Comparison of ENCODE assay signal across 10 mouse cellular contexts in genomic region chr11:50439857-50440256, GRCm38 (mm10). TPM values are rescaled to one million over a fixed set of nuclear protein-coding genes. Genes with fewer than 3 reads are reported as not detected.
DNase-seq lines count a peak whose midpoint lies in the region; ATAC-seq and TF ChIP-seq lines count a peak whose summit lies in the region.
"Had no signal": no experiment of that assay in that cellular context is flagged by ENCODE, and none has a peak within 500 bp of the region (broad histone marks: within the 10 kb centered on the region; RNA-seq: fewer than 3 reads in every experiment).

No protein-coding gene starts in this region.

- peak; percentile 12 for DNase-seq in gastrocnemius, postnatal 25 days
- no peak for DNase-seq in gastrocnemius, adult 8-10 months (ENCODE audit: low spot score in 2 of 2)
- DNase-seq in right cerebral cortex, adult 18-20 months: peak; percentile 41
- DNase-seq in right cerebral cortex, postnatal 25 days: no peak
- DNase-seq in ZHBTc4 (ENCODE audit: low read depth, low spot score): peak; percentile 79
- no peak for DNase-seq in layer of hippocampus, postnatal 10 days (ENCODE audit: low spot score in 2 of 2)
- DNase-seq: liver, embryonic 13.5 days had no signal

- 47% methylated on average over 8 of the region's 8 CpGs for WGBS in small intestine, adult 2 months

- H3K36me3 ChIP-seq in small intestine, adult 2 months (ENCODE audit: control insufficient read depth, insufficient read depth, low read length): no peaks in the 10 kb centered on the region
- H3K36me3 ChIP-seq: forebrain, embryonic 15.5 days; liver, embryonic 13.5 days had no signal

- ATAC-seq in erythroid progenitor cell, adult 5-6 weeks (replicated peaks; ENCODE audit: low FRiP score, poor library complexity, severe bottlenecking): no peak
- ATAC-seq: forebrain, embryonic 15.5 days had no signal

- no peaks in the 10 kb centered on the region for H3K4me1 ChIP-seq in small intestine, adult 2 months (ENCODE audit: control insufficient read depth, insufficient read depth, insufficient read length, low read length)
- H3K4me1 ChIP-seq: forebrain, embryonic 15.5 days; liver, embryonic 13.5 days had no signal

- H3K27me3 ChIP-seq in small intestine, adult 2 months (ENCODE audit: control insufficient read depth, insufficient read depth, low read length): no peaks in the 10 kb centered on the region
- H3K27me3 ChIP-seq: forebrain, embryonic 15.5 days; liver, embryonic 13.5 days had no signal

- no peak overlapping the region for H3K4me3 ChIP-seq in small intestine, adult 2 months (ENCODE audit: low read depth, low read length)
- H3K4me3 ChIP-seq: forebrain, embryonic 15.5 days; liver, embryonic 13.5 days had no signal

- TF ChIP-seq CTCF in small intestine, adult 2 months (IDR thresholded peaks at IDR 0.05; ENCODE audit: extremely low read depth, insufficient read length, insufficient replicate concordance, low read depth, low read length): peak; percentile 18; the same call in 1 of the 2 replicates

- H3K27ac ChIP-seq in small intestine, adult 2 months (ENCODE audit: insufficient read depth, low read depth, low read length): no peak overlapping the region
- H3K27ac ChIP-seq: forebrain, embryonic 15.5 days; liver, embryonic 13.5 days had no signal

- no peak for TF ChIP-seq POLR2A in small intestine, adult 2 months (IDR thresholded peaks at IDR 0.05; ENCODE audit: low read depth, low read length)

RNA-seq across cellular contexts. Expression of gene Rufy1, which starts 8.9 kb away (rescaled TPM):
- 10 to 100 TPM; 17.9 to 21.6 TPM for total RNA-seq in gastrocnemius, postnatal 25 days (2021)
- 10 to 100 TPM; 21.2 to 24.9 (median 22.0) TPM for total RNA-seq in gastrocnemius, adult 8-10 months (2022)
- 8.0 and 15.8 TPM in 2 replicates for polyA plus RNA-seq in small intestine, adult 2 months (2012; rRNA removed)
- total RNA-seq in erythroid progenitor cell, adult 5-6 weeks (2015; ENCODE audit: low replicate concordance): 13.4 and 13.7 TPM in 2 replicates
- 8.6 and 10.3 TPM in 2 replicates for total RNA-seq in erythroid progenitor cell, adult 5-6 weeks (2017; ENCODE audit: low replicate concordance)
- total RNA-seq in layer of hippocampus, postnatal 10 days (2021): 10 to 100 TPM; 21.8 to 23.6 TPM

Comparison
In these comparisons a context has a peak if more than half of its experiments do, and no peak if none do; other contexts are left out.
1. DNase-seq: peak in gastrocnemius, postnatal 25 days (single experiment), right cerebral cortex, adult 18-20 months (single experiment) and ZHBTc4 (single experiment); none in gastrocnemius, adult 8-10 months (0 of 2), right cerebral cortex, postnatal 25 days (single experiment) and layer of hippocampus, postnatal 10 days (0 of 2).